Mouse (Mus musculus): ENCODE measurements around the gene Spock3. TPM values are rescaled to one million over a fixed set of nuclear protein-coding genes. Genes with fewer than 3 reads are reported as not detected.
A peak's percentile ranks its signal among the peaks of the same experiment; 100 is the strongest.
"Not testable (repeated sequence)": the region's sequence is repeated elsewhere in the genome, so short reads cannot be mapped to it uniquely, and the experiment has no call there.

The Spock3 gene
- polyA plus RNA-seq, 1 experiment from 2014 or later = 102 TPM

- H3K27ac ChIP-seq = no peak overlapping the region
- peak; percentile 85 for ATAC-seq (ENCODE audit: low FRiP score)
Measured at GRCm38 (mm10) chr8:63120508-63120907, 169.7 kb downstream of the Spock3 start.

GRCm38 (mm10) chr8:63135406-63135805 lies 184.6 kb downstream of the Spock3 start:
- ATAC-seq (ENCODE audit: low FRiP score) (no peak), DNase-seq (ENCODE audit: low spot score) (no peak)
- H3K27me3 ChIP-seq (ENCODE audit: control insufficient read depth, insufficient read depth, low read length) = no peaks in the 10 kb centered on the region
- no peak overlapping the region for H3K4me2 ChIP-seq (replicated peaks)
- H3K27ac ChIP-seq = no peak overlapping the region
- H3K9me3 ChIP-seq (ENCODE audit: control insufficient read depth, low read length) = no peaks in the 10 kb centered on the region
- H3K4me3 ChIP-seq (replicated peaks; ENCODE audit: low read length) = no peak overlapping the region
- no peak overlapping the region for H3K9ac ChIP-seq
- no peaks in the 10 kb centered on the region for H3K36me3 ChIP-seq (replicated peaks; ENCODE audit: control insufficient read depth, insufficient read depth)
- 90% methylated on average over 3 of the region's 3 CpGs for WGBS
- no peaks in the 10 kb centered on the region for H3K4me1 ChIP-seq (replicated peaks; ENCODE audit: control insufficient read depth, insufficient read depth, low read length)

More at GRCm38 (mm10) chr8:63120508-63120907, 169.7 kb downstream of the Spock3 start:
- WGBS = 42% methylated on average over 2 of the region's 2 CpGs
- Histone ChIP-seq H3K4me2 (replicated peaks) (no peak overlapping the region), H3K36me3 (replicated peaks; ENCODE audit: control insufficient read depth, insufficient read depth) (no peaks in the 10 kb centered on the region), H3K4me1 (replicated peaks; ENCODE audit: control insufficient read depth, insufficient read depth, low read length) (no peaks in the 10 kb centered on the region), H3K4me3 (replicated peaks; ENCODE audit: low read length) (no peak overlapping the region), H3K9ac (no peak overlapping the region), H3K27me3 (ENCODE audit: control insufficient read depth, insufficient read depth, low read length) (no peaks in the 10 kb centered on the region), H3K9me3 (ENCODE audit: control insufficient read depth, low read length) (no peaks in the 10 kb centered on the region)
- peak; percentile 33 for DNase-seq (ENCODE audit: low spot score)

- 37% methylated on average over 2 of the region's 2 CpGs for WGBS
Measured at GRCm38 (mm10) chr8:63163861-63164260, 213.1 kb downstream of the Spock3 start.

GRCm38 (mm10) chr8:63165326-63165725 lies 214.5 kb downstream of the Spock3 start:
- Histone ChIP-seq H3K27ac (no peak overlapping the region), H3K4me1 (replicated peaks; ENCODE audit: control insufficient read depth, insufficient read depth, low read length) (no peaks in the 10 kb centered on the region), H3K4me2 (replicated peaks) (no peak overlapping the region), H3K27me3 (ENCODE audit: control insufficient read depth, insufficient read depth, low read length) (no peaks in the 10 kb centered on the region), H3K9ac (no peak overlapping the region), H3K4me3 (replicated peaks; ENCODE audit: low read length) (no peak overlapping the region), H3K9me3 (ENCODE audit: control insufficient read depth, low read length) (no peaks in the 10 kb centered on the region), H3K36me3 (replicated peaks; ENCODE audit: control insufficient read depth, insufficient read depth) (no peaks in the 10 kb centered on the region)
- DNase-seq (ENCODE audit: low spot score) (no peak), ATAC-seq (ENCODE audit: low FRiP score) (no peak)

More at GRCm38 (mm10) chr8:63163861-63164260, 213.1 kb downstream of the Spock3 start:
- not testable (repeated sequence) for H3K4me3 ChIP-seq (replicated peaks; ENCODE audit: low read length); H3K27ac ChIP-seq; H3K4me1 ChIP-seq (replicated peaks; ENCODE audit: control insufficient read depth, insufficient read depth, low read length); H3K4me2 ChIP-seq (replicated peaks); H3K9me3 ChIP-seq (ENCODE audit: control insufficient read depth, low read length); ATAC-seq (ENCODE audit: low FRiP score); DNase-seq (ENCODE audit: low spot score); H3K36me3 ChIP-seq (replicated peaks; ENCODE audit: control insufficient read depth, insufficient read depth); H3K27me3 ChIP-seq (ENCODE audit: control insufficient read depth, insufficient read depth, low read length); H3K9ac ChIP-seq

- H3K27me3 ChIP-seq (ENCODE audit: control insufficient read depth, insufficient read depth, low read length) = no peaks in the 10 kb centered on the region
- H3K36me3 ChIP-seq (replicated peaks; ENCODE audit: control insufficient read depth, insufficient read depth) = no peaks in the 10 kb centered on the region
- no peak overlapping the region for H3K27ac ChIP-seq
- H3K4me1 ChIP-seq (replicated peaks; ENCODE audit: control insufficient read depth, insufficient read depth, low read length) = no peaks in the 10 kb centered on the region
- H3K9ac ChIP-seq = no peak overlapping the region
- ATAC-seq (ENCODE audit: low FRiP score) (no peak), DNase-seq (ENCODE audit: low spot score) (no peak)
- no peak overlapping the region for H3K4me2 ChIP-seq (replicated peaks)
- H3K4me3 ChIP-seq (replicated peaks; ENCODE audit: low read length) = no peak overlapping the region
- no peaks in the 10 kb centered on the region for H3K9me3 ChIP-seq (ENCODE audit: control insufficient read depth, low read length)
Measured at GRCm38 (mm10) chr8:63169956-63170355, 219.1 kb downstream of the Spock3 start.

GRCm38 (mm10) chr8:63181272-63181671 lies 230.5 kb downstream of the Spock3 start:
- DNase-seq (ENCODE audit: low spot score) (no peak), ATAC-seq (ENCODE audit: low FRiP score) (no peak)
- Histone ChIP-seq H3K4me1 (replicated peaks; ENCODE audit: control insufficient read depth, insufficient read depth, low read length) (no peaks in the 10 kb centered on the region), H3K27ac (no peak overlapping the region), H3K36me3 (replicated peaks; ENCODE audit: control insufficient read depth, insufficient read depth) (no peaks in the 10 kb centered on the region), H3K4me3 (replicated peaks; ENCODE audit: low read length) (no peak overlapping the region), H3K9ac (no peak overlapping the region), H3K27me3 (ENCODE audit: control insufficient read depth, insufficient read depth, low read length) (no peaks in the 10 kb centered on the region), H3K4me2 (replicated peaks) (no peak overlapping the region), H3K9me3 (ENCODE audit: control insufficient read depth, low read length) (no peaks in the 10 kb centered on the region)
- WGBS = 81% methylated on average over 1 of the region's 1 CpGs

- Histone ChIP-seq H3K9me3 (ENCODE audit: control insufficient read depth, low read length) (no peaks in the 10 kb centered on the region), H3K4me1 (replicated peaks; ENCODE audit: control insufficient read depth, insufficient read depth, low read length) (no peaks in the 10 kb centered on the region), H3K9ac (no peak overlapping the region), H3K27me3 (ENCODE audit: control insufficient read depth, insufficient read depth, low read length) (no peaks in the 10 kb centered on the region), H3K4me3 (replicated peaks; ENCODE audit: low read length) (no peak overlapping the region), H3K36me3 (replicated peaks; ENCODE audit: control insufficient read depth, insufficient read depth) (no peaks in the 10 kb centered on the region), H3K27ac (no peak overlapping the region), H3K4me2 (replicated peaks) (no peak overlapping the region)
- no peak for DNase-seq (ENCODE audit: low spot score)
- ATAC-seq (ENCODE audit: low FRiP score) = no peak
Measured at GRCm38 (mm10) chr8:63258812-63259385, 308.1 kb downstream of the Spock3 start.

- Histone ChIP-seq H3K4me1 (replicated peaks; ENCODE audit: control insufficient read depth, insufficient read depth, low read length) (no peaks in the 10 kb centered on the region), H3K9me3 (ENCODE audit: control insufficient read depth, low read length) (no peaks in the 10 kb centered on the region), H3K27ac (0 out of 2 replicates have a peak overlapping the region, but pooled peaks have one; percentile 11), H3K36me3 (replicated peaks; ENCODE audit: control insufficient read depth, insufficient read depth) (no peaks in the 10 kb centered on the region), H3K4me3 (replicated peaks; ENCODE audit: low read length) (no peak overlapping the region), H3K4me2 (replicated peaks) (no peak overlapping the region), H3K27me3 (ENCODE audit: control insufficient read depth, insufficient read depth, low read length) (no peaks in the 10 kb centered on the region), H3K9ac (no peak overlapping the region)
- no peak for ATAC-seq (ENCODE audit: low FRiP score)
- no peak for DNase-seq (ENCODE audit: low spot score)
- WGBS = 70% methylated on average over 4 of the region's 4 CpGs
Measured at GRCm38 (mm10) chr8:63262516-63262915, 311.7 kb downstream of the Spock3 start.

- DNase-seq (ENCODE audit: low spot score) = no peak
- Histone ChIP-seq H3K9me3 (ENCODE audit: control insufficient read depth, low read length) (no peaks in the 10 kb centered on the region), H3K36me3 (replicated peaks; ENCODE audit: control insufficient read depth, insufficient read depth) (no peaks in the 10 kb centered on the region), H3K9ac (no peak overlapping the region), H3K27ac (no peak overlapping the region), H3K4me1 (replicated peaks; ENCODE audit: control insufficient read depth, insufficient read depth, low read length) (no peaks in the 10 kb centered on the region), H3K4me2 (replicated peaks) (no peak overlapping the region), H3K4me3 (replicated peaks; ENCODE audit: low read length) (no peak overlapping the region), H3K27me3 (ENCODE audit: control insufficient read depth, insufficient read depth, low read length) (no peaks in the 10 kb centered on the region)
- WGBS = 93% methylated on average over 1 of the region's 1 CpGs
- ATAC-seq (ENCODE audit: low FRiP score) = no peak
Measured at GRCm38 (mm10) chr8:63335366-63335765, 384.6 kb downstream of the Spock3 start.

- H3K27ac ChIP-seq = no peak overlapping the region
- WGBS = 74% methylated on average over 6 of the region's 6 CpGs
- H3K36me3 ChIP-seq (replicated peaks; ENCODE audit: control insufficient read depth, insufficient read depth) = no peaks in the 10 kb centered on the region
- no peak overlapping the region for H3K4me2 ChIP-seq (replicated peaks)
- H3K4me1 ChIP-seq (replicated peaks; ENCODE audit: control insufficient read depth, insufficient read depth, low read length) = no peaks in the 10 kb centered on the region
- H3K9me3 ChIP-seq (ENCODE audit: control insufficient read depth, low read length) = no peaks in the 10 kb centered on the region
- ATAC-seq (ENCODE audit: low FRiP score) = no peak
- DNase-seq (ENCODE audit: low spot score) = no peak
- H3K4me3 ChIP-seq (replicated peaks; ENCODE audit: low read length) = no peak overlapping the region
- H3K27me3 ChIP-seq (ENCODE audit: control insufficient read depth, insufficient read depth, low read length) = no peaks in the 10 kb centered on the region
- H3K9ac ChIP-seq = no peak overlapping the region
Measured at GRCm38 (mm10) chr8:63368580-63368979, 417.8 kb downstream of the Spock3 start.
